Mouse (Mus musculus) splenic B cell, adult 2 months (primary cell): ENCODE data around the gene Phf10.
"Not testable (repeated sequence)": the region's sequence is repeated elsewhere in the genome, so short reads cannot be mapped to it uniquely, and the experiment has no call there.

Experiments used
- DNase-seq: peaks from one replicate; pipeline ENCODE4 v3.0.0-alpha.2; 2011; ENCODE audit warnings: low read depth, low spot score
- H3K27me3 ChIP-seq: 2 replicates; pipeline ENCODE4 v1.6.1; 2012; ENCODE audit warnings: mild to moderate bottlenecking, low read length, moderate library complexity, mixed read lengths; ENCODE audit not compliant: control insufficient read depth, poor library complexity, insufficient read depth, severe bottlenecking
- H3K36me3 ChIP-seq: 2 replicates; pipeline ENCODE4 v1.6.1; 2012; ENCODE audit warnings: mild to moderate bottlenecking, low read length, moderate library complexity, mixed read lengths; ENCODE audit not compliant: control insufficient read depth, poor library complexity, insufficient read depth, severe bottlenecking

Phf10 gene

DNA sequence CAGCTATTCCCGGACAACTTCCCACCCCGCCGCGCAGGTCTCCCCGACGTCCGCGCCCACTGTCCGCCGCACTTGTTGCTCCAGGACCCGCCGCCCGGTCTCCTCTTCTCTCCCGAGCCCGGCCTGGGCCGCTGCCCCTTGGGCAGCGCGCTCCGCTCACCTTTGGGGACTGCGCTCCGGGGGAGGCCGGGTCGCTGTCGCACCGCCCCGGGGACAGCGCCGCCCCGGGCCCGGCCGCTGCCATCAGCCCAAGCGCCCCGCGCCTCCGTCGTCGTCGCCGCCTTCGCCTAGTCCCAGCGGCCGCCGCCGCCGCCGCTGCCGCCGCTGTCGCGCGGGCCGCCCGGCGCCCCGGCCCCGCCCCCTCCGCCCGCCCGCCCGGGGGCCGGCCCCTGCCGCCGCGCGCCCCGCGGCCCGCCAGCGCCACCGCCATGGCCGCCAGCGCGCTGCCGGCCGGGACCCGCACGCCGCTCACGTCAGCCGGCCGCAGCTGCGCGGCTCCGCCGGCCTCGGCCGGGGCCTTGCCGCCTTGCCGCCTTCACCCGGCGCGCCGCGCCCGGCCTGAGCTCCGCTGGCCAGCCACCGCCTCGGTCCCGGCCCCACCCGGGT, at the start of gene Phf10:
TSS of gene Phf10 (minus strand) at position 323 of the 606 bp plus-strand sequence.
- H3K27me3 ChIP-seq, H3K36me3 ChIP-seq: not testable (repeated sequence)
- peak; percentile 49 for DNase-seq

DNA sequence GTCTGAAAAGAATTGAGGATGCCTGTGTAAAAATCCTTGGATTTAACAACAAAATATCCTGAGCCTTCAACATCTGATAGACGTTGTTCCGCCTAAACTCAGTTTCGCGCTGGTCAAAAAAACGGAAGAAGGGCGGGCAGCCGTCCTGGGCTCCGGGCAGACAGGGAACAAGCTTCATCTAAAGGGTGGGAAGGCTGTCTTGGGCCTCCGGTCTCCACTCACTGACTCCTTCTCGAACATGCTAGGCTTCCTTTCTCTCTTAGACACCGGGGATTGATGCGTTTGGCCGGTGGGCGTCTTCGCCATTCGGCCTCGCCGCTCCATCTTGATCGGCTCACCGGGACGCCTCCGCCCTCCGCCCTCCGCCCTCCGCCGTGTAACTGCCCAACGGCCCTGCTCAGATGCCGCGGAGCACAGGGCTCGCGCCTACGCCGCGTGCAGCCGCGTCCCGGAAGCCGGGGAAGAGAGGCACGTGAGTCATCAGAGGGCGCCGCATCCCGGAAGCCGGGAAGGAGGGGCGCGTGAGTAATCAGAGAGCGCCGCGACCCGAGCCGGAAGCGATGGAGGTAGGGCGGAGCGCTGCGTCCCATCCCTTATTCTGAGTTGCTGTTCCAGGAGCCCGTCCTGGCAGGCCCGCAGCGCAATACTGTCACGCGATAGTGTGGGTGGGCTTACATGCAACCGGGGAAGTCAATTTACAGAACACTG, 48.8 kb upstream of the Phf10 start, which contains the start of gene Gm3435:
TSS of gene Gm3435 (plus strand) at position 471 of the 708 bp plus-strand sequence.
- H3K27me3 ChIP-seq, H3K36me3 ChIP-seq: not testable (repeated sequence)

DNA sequence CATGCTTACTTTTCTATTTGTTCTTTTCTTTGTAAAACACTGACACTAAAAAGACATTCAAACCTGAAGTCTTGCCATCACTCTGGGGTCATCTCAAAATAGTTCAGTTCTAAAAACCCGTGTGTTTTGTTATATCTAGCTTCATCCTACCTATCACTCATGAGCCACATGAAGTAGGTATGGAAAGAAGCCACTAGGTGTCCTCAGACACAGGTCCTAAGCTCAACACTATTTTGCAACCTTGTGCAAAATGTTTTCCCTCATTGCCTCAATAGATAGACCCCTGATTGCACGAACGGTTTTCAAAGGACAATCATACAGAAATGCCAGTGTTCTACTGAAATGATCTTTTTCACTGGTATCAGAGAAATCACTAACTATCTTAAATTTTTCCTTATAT, 48.0 kb upstream of the Phf10 start:
- H3K36me3 ChIP-seq, H3K27me3 ChIP-seq, DNase-seq: not testable (repeated sequence)

More for the DNA sequence above, 48.8 kb upstream of the Phf10 start, which contains the start of gene Gm3435:
- DNase-seq: not testable (repeated sequence)

DNA sequence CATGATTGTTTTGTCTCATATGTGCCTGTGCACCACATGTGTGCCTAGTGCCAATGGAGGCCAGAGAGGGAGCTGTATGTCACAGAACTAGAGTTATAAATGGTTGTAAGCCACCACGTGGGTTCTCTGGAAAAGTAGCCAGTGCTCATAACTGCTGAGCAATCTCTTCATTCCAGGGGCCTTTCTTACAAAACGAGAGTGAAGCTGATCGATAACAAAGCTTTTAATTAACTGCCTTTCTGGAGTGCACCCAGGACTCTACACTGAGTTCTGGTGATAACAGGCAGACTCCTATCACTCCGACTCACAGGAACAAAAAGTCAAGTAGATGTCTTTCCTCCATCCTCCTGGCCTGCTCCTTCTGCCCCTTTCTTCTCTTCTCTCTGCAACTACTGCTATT, 39.0 kb upstream of the Phf10 start:
- not testable (repeated sequence) for DNase-seq, H3K36me3 ChIP-seq, H3K27me3 ChIP-seq

DNA sequence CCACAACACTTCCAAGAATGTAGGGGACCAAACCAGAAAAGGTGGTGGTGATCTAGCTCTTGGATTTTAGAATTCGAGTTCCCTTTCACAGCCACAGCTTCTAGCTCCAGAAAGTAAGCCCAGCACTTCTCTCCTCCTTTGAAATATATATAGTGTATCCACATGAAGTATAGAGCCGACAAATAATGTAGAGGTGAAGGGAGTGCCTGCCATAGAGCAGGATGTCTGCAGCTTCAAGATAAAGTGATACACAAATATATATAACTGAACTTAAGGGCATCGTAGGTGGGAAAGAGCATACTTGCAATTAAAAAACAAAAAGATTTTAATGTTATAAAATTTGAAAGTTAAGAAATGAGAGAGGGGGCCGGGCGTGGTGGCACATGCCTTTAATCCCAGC, 33.1 kb upstream of the Phf10 start:
- H3K36me3 ChIP-seq, DNase-seq, H3K27me3 ChIP-seq: not testable (repeated sequence)

DNA sequence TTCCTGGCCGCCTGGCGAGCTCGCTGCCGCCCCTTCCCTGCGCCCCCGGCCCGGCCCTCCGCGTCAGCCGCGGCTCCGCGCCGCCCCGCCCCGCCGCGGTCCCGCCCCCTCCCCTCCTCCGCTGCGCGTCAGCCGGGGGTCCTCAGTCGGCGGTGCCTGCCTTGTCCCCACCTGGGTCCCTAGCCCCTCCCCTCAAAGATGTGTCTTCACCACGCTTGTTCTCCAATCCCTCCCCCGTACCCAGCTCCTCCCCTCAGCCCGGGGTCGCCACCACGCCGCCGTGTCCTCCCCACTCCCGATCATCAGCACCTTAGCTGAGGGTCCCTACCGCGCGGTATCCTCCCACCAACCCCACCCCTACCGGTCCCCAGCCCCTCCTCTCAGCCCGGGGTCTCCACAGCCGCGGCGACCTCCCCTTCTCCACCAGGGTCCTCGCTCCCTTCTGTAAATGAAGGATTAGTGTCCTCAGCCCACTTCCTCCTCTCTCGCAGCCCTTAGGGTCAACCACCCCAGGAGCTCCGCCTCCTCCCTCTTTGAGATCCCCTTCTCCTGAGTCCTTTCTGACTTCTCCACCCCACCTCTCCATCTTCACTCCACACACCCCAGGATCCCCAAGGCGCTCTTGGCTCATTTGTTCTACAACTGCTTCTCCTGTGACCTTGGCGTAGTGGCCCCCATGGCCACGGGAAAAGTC, 32.2 kb upstream of the Phf10 start:
- DNase-seq, H3K27me3 ChIP-seq, H3K36me3 ChIP-seq: not testable (repeated sequence)

DNA sequence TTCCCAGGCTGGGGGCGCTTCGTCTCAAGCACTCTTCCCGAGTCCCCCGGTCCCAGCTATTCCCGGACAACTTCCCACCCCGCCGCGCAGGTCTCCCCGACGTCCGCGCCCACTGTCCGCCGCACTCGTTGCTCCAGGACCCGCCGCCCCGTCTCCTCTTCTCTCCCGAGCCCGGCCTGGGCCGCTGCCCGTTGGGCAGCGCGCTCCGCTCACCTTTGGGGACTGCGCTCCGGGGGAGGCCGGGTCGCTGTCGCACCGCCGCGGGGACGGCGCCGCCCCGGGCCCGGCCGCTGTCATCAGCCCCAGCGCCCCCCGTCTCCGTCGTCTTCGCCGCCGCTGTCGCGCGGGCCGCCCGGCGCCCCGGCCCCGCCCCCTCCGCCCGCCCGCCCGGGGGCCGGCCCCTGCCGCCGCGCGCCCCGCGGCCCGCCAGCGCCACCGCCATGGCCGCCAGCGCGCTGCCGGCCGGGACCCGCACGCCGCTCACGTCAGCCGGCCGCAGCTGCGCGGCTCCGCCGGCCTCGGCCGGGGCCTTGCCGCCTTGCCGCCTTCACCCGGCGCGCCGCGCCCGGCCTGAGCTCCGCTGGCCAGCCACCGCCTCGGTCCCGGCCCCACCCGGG, 31.6 kb upstream of the Phf10 start:
- DNase-seq, H3K27me3 ChIP-seq, H3K36me3 ChIP-seq: not testable (repeated sequence)

DNA sequence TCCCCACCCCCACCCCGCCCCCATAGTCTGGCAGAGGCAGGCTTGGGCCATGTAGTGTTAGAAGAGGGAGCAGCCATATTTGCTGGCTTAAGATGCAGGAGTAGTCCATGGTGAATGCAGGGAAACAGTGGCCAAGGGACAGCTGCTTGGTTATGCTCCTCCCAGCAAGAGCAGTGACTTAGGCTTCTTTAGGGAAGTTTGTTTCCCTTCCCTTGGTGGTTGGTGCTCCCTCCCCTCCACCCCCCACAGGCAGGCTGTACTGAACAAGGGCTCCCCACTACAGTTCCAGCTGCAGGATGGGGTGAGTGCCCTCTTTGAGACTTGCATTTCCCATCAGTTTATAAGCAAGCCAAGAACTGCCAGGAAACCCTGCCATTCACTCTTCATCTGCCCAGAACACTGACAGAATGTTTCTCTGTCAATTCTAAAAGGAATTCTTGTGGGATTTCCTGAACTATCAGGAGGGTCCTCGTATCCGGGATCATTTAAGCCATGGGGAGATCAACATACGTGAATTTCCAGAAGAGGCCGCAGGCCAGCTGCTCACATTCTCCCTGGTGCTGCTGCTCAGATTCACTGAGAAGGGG, 29.1 kb upstream of the Phf10 start:
- H3K36me3 ChIP-seq, H3K27me3 ChIP-seq, DNase-seq: not testable (repeated sequence)

DNA sequence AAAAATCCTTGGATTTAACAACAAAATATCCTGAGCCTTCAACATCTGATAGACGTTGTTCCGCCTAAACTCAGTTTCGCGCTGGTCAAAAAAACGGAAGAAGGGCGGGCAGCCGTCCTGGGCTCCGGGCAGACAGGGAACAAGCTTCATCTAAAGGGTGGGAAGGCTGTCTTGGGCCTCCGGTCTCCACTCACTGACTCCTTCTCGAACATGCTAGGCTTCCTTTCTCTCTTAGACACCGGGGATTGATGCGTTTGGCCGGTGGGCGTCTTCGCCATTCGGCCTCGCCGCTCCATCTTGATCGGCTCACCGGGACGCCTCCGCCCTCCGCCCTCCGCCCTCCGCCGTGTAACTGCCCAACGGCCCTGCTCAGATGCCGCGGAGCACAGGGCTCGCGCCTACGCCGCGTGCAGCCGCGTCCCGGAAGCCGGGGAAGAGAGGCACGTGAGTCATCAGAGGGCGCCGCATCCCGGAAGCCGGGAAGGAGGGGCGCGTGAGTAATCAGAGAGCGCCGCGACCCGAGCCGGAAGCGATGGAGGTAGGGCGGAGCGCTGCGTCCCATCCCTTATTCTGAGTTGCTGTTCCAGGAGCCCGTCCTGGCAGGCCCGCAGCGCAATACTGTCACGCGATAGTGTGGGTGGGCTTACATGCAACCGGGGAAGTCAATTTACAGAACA, 17.4 kb upstream of the Phf10 start, which contains the start of the genes 9030025P20Rik and Gm3417:
TSS of gene 9030025P20Rik (plus strand) at position 107 of the 677 bp plus-strand sequence.
TSS of gene Gm3417 (minus strand) at position 429 of the 677 bp plus-strand sequence.
- DNase-seq, H3K36me3 ChIP-seq: not testable (repeated sequence)

DNA sequence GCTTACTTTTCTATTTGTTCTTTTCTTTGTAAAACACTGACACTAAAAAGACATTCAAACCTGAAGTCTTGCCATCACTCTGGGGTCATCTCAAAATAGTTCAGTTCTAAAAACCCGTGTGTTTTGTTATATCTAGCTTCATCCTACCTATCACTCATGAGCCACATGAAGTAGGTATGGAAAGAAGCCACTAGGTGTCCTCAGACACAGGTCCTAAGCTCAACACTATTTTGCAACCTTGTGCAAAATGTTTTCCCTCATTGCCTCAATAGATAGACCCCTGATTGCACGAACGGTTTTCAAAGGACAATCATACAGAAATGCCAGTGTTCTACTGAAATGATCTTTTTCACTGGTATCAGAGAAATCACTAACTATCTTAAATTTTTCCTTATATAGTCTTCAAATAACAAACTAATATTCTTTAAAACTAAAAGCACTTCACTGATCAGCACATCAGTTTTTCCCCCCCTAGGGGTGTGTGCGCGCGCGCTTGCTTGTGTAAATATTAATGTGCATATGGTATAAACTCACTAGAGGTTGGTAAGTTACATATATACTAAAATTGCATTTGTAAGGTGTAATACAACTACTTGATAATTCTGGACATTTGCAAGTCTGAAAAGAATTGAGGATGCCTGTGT, 16.8 kb upstream of the Phf10 start:
- not testable (repeated sequence) for DNase-seq, H3K36me3 ChIP-seq, H3K27me3 ChIP-seq

More for the DNA sequence above, 17.4 kb upstream of the Phf10 start, which contains the start of the genes 9030025P20Rik and Gm3417:
- not testable (repeated sequence) for H3K27me3 ChIP-seq

DNA sequence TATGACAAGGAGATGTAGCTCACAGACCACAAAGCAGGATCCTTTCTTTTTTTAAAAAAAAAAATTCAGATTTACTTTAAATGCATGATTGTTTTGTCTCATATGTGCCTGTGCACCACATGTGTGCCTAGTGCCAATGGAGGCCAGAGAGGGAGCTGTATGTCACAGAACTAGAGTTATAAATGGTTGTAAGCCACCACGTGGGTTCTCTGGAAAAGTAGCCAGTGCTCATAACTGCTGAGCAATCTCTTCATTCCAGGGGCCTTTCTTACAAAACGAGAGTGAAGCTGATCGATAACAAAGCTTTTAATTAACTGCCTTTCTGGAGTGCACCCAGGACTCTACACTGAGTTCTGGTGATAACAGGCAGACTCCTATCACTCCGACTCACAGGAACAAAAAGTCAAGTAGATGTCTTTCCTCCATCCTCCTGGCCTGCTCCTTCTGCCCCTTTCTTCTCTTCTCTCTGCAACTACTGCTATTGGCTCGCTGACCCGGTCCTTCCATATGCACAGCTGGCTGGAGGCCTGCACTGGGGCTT, 7.4 kb upstream of the Phf10 start:
- not testable (repeated sequence) for DNase-seq

DNA sequence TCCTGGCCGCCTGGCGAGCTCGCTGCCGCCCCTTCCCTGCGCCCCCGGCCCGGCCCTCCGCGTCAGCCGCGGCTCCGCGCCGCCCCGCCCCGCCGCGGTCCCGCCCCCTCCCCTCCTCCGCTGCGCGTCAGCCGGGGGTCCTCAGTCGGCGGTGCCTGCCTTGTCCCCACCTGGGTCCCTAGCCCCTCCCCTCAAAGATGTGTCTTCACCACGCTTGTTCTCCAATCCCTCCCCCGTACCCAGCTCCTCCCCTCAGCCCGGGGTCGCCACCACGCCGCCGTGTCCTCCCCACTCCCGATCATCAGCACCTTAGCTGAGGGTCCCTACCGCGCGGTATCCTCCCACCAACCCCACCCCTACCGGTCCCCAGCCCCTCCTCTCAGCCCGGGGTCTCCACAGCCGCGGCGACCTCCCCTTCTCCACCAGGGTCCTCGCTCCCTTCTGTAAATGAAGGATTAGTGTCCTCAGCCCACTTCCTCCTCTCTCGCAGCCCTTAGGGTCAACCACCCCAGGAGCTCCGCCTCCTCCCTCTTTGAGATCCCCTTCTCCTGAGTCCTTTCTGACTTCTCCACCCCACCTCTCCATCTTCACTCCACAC, 583 bp upstream of the Phf10 start:
- not testable (repeated sequence) for DNase-seq, H3K27me3 ChIP-seq, H3K36me3 ChIP-seq

More for the DNA sequence above, 7.4 kb upstream of the Phf10 start:
- H3K27me3 ChIP-seq, H3K36me3 ChIP-seq: not testable (repeated sequence)

DNA sequence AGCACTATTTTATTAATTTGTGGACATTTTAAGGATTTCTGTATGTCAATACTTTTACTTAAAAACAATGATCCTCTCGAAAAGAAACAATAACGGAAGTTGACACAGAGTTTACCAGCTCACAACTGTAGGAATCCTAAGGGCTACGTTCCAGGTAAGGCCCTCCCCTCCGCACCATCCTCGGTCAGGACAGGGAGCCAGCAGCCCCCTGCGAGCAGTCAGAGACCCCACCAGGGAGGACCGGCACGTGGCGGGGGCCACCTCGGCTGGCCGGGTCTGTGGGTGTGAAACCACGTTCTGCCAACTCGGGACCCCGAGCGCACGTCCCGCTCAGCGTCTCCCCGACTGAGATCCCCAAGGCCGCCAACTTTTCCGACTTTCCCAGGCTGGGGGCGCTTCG, 553 bp downstream of the Phf10 start:
- no peaks in the 10 kb centered on the region for H3K27me3 ChIP-seq
- H3K36me3 ChIP-seq: no peaks in the 10 kb centered on the region
- peak; percentile 16 for DNase-seq
